Mouse (Mus musculus) midbrain, embryonic 12.5 days (tissue): ENCODE measurements around the gene Tmem178. TPM values are rescaled to one million over a fixed set of nuclear protein-coding genes. Genes with fewer than 3 reads are reported as not detected.
A peak's percentile ranks its signal among the peaks of the same experiment; 100 is the strongest.

Experiments
- ATAC-seq: fragments of 200-750 bp; cut with Nextera tagmentation; 2 replicates; pipeline ENCODE4 v1.8.0; 2017; ENCODE audit warnings: low read depth, moderate TSS enrichment, moderate library complexity; ENCODE audit not compliant: low FRiP score
- H3K27ac ChIP-seq: fragments of 300-500 bp; sonication (generic); replicated peaks from 2 replicates; pipeline ENCODE4 v1.5.1; 2016; ENCODE audit warnings: mild to moderate bottlenecking
- H3K27me3 ChIP-seq: fragments of 300-500 bp; sonication (generic); 2 replicates; pipeline ENCODE4 v1.6.1; 2016; ENCODE audit warnings: mild to moderate bottlenecking
- H3K36me3 ChIP-seq: fragments of 300-500 bp; sonication (generic); 2 replicates; pipeline ENCODE4 v1.6.1; 2016
- H3K4me1 ChIP-seq: fragments of 300-500 bp; sonication (generic); 2 replicates; pipeline ENCODE4 v1.6.1; 2016
- H3K4me2 ChIP-seq: fragments of 300-500 bp; sonication (generic); replicated peaks from 2 replicates; pipeline ENCODE4 v1.6.1; 2016; ENCODE audit warnings: mild to moderate bottlenecking, moderate library complexity
- H3K4me3 ChIP-seq: fragments of 300-500 bp; sonication (generic); 2 replicates; pipeline ENCODE4 v1.5.1; 2016; ENCODE audit warnings: mild to moderate bottlenecking
- H3K9ac ChIP-seq: fragments of 300-500 bp; sonication (generic); replicated peaks from 2 replicates; pipeline ENCODE4 v1.6.1; 2016; ENCODE audit warnings: mild to moderate bottlenecking, moderate library complexity
- H3K9me3 ChIP-seq: fragments of 300-500 bp; sonication (generic); 2 replicates; pipeline ENCODE4 v1.6.1; 2016; ENCODE audit warnings: mild to moderate bottlenecking
- WGBS: fragments of 180-500 bp; shearing (Covaris S2); methylation state at CpG from one replicate; pipeline ENCODE4 v1.1.7; 2016; 5-methylcytosine and 5-hydroxymethylcytosine counted together
- polyA plus RNA-seq: library from polyadenylated mRNA; unstranded; fragments of >200 nt; fragmentation: Nextera tagmentation; extraction: Ambion mirVana; gene quantifications from 2 replicates; pipeline ENCODE4 v1.2.1, GENCODE M21; 2016

The Tmem178 gene
- polyA plus RNA-seq, 1 experiment from 2014 or later, result 23.4 TPM

GRCm38 (mm10) chr17:81004454-81004853 lies 60.0 kb downstream of the Tmem178 start:
- no peak for ATAC-seq
- Histone ChIP-seq H3K9me3 (no peaks in the 10 kb centered on the region), H3K4me1 (peaks cover 3% of the 10 kb centered on the region; the same call in 1 of the 2 replicates), H3K4me2 (no peak overlapping the region), H3K9ac (no peak overlapping the region), H3K27me3 (no peaks in the 10 kb centered on the region), H3K27ac (no peak overlapping the region), H3K36me3 (no peaks in the 10 kb centered on the region), H3K4me3 (no peak overlapping the region)
- WGBS, result 84% methylated on average over 11 of the region's 11 CpGs

DNA sequence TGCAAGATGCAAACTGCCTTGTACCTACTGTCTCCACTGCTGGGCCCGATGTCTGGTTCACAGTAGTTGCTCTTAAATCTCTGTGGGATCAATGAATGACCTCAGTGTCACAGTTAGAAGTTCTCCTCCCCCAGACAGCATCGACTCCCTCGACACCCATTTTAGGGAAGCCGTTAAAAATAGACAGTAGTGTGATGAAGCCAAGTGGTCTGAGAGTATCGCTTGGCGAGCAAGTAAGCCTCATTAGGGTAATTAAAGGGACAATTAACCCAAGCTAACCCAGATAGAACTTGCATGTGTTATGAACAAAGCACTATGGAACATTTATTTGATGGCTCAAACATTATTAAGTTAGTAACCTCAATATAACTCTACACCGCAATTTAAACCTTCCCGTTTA lies 60.9 kb downstream of the Tmem178 start:
- Histone ChIP-seq H3K4me1 (peaks cover 3% of the 10 kb centered on the region; the same call in 1 of the 2 replicates), H3K4me3 (no peak overlapping the region), H3K9me3 (no peaks in the 10 kb centered on the region), H3K27ac (no peak overlapping the region), H3K36me3 (no peaks in the 10 kb centered on the region), H3K9ac (no peak overlapping the region), H3K27me3 (no peaks in the 10 kb centered on the region), H3K4me2 (no peak overlapping the region)
- WGBS, result 78% methylated on average over 8 of the region's 8 CpGs
- ATAC-seq, result no peak

DNA sequence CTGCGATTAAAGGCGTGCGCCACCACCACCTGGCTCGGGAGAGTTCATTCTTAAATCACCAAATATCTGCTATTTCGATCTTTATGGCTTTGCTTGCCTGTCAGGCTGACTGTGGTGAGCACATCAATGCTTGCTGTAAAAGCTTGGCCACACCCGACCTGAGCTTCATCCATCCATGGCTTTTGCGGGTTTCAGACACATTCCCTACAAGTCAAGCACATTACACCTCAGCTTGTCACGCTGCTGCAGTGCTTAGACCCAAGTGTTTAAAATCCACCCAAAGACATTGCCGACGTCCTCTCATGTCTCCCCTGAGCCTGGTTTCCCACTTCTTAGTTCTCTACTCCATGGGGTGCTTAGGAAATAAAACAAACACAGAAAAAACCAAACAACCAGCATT lies 64.7 kb downstream of the Tmem178 start:
- H3K4me3 ChIP-seq, result no peak overlapping the region
- H3K27me3 ChIP-seq, result 0 out of 2 replicates have a peak, but pooled peaks cover 3% of the 10 kb centered on the region
- 91% methylated on average over 10 of the region's 10 CpGs for WGBS
- no peak overlapping the region for H3K9ac ChIP-seq
- H3K4me2 ChIP-seq, result no peak overlapping the region
- H3K9me3 ChIP-seq, result no peaks in the 10 kb centered on the region
- no peak overlapping the region for H3K27ac ChIP-seq
- H3K36me3 ChIP-seq, result no peaks in the 10 kb centered on the region
- peaks cover 8% of the 10 kb centered on the region; the same call in 1 of the 2 replicates for H3K4me1 ChIP-seq
- no peak for ATAC-seq

- Histone ChIP-seq H3K4me3 (no peak overlapping the region), H3K36me3 (no peaks in the 10 kb centered on the region), H3K9ac (no peak overlapping the region), H3K4me1 (peaks cover 7% of the 10 kb centered on the region; the same call in 1 of the 2 replicates), H3K4me2 (no peak overlapping the region), H3K27me3 (0 out of 2 replicates have a peak, but pooled peaks cover 3% of the 10 kb centered on the region), H3K9me3 (no peaks in the 10 kb centered on the region), H3K27ac (no peak overlapping the region)
- WGBS, result 69% methylated on average over 3 of the region's 3 CpGs
- peak; percentile 66; the same call in 1 of the 2 replicates for ATAC-seq
Observed at GRCm38 (mm10) chr17:81010199-81010598, 65.8 kb downstream of the Tmem178 start.

- 79% methylated on average over 18 of the region's 18 CpGs for WGBS
- peak overlapping the region; percentile 25; the same call in 1 of the 2 replicates for H3K27ac ChIP-seq
Observed at GRCm38 (mm10) chr17:81010844-81011685, 66.6 kb downstream of the Tmem178 start.

GRCm38 (mm10) chr17:81015814-81016447 lies 71.5 kb downstream of the Tmem178 start:
- Histone ChIP-seq H3K36me3 (no peaks in the 10 kb centered on the region), H3K4me3 (no peak overlapping the region), H3K27me3 (0 out of 2 replicates have a peak, but pooled peaks cover 3% of the 10 kb centered on the region), H3K27ac (no peak overlapping the region), H3K4me1 (0 out of 2 replicates have a peak, but pooled peaks cover 4% of the 10 kb centered on the region), H3K4me2 (no peak overlapping the region), H3K9ac (no peak overlapping the region), H3K9me3 (no peaks in the 10 kb centered on the region)
- 51% methylated on average over 4 of the region's 4 CpGs for WGBS
- ATAC-seq, result no peak

More at GRCm38 (mm10) chr17:81010844-81011685, 66.6 kb downstream of the Tmem178 start:
- Histone ChIP-seq H3K27me3 (0 out of 2 replicates have a peak, but pooled peaks cover 3% of the 10 kb centered on the region), H3K9ac (no peak overlapping the region), H3K4me3 (no peak overlapping the region), H3K4me2 (no peak overlapping the region), H3K9me3 (no peaks in the 10 kb centered on the region), H3K4me1 (0 out of 2 replicates have a peak, but pooled peaks cover 5% of the 10 kb centered on the region), H3K36me3 (no peaks in the 10 kb centered on the region)
- no peak for ATAC-seq

DNA sequence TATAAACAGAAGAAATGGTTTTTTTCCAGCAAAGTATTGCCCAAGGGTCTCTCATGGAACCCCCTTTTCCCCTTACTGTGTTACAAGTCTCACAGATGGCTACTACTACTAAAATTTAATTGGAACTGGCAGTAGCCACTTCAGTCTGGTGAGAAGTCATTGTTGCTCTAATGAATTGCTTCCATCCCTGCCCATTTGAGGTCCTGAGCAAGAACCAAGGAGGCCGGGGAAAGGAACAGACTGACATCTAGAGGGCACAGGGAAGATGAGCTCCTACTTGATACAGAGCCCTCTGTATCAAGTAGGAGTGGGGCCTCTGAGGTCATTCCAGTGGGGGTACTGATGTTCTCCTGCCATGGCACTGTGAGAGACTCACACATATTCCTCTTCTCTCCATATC lies 72.7 kb downstream of the Tmem178 start:
- Histone ChIP-seq H3K4me3 (no peak overlapping the region), H3K27ac (no peak overlapping the region), H3K4me2 (no peak overlapping the region), H3K9ac (no peak overlapping the region), H3K4me1 (no peaks in the 10 kb centered on the region), H3K36me3 (no peaks in the 10 kb centered on the region), H3K9me3 (no peaks in the 10 kb centered on the region), H3K27me3 (0 out of 2 replicates have a peak, but pooled peaks cover under 1% of the 10 kb centered on the region)
- ATAC-seq, result no peak
- 50% methylated on average over 1 of the region's 1 CpGs for WGBS

GRCm38 (mm10) chr17:81027331-81027730 lies 82.9 kb downstream of the Tmem178 start:
- Histone ChIP-seq H3K36me3 (peaks cover 24% of the 10 kb centered on the region), H3K9ac (no peak overlapping the region), H3K4me3 (no peak overlapping the region), H3K27ac (no peak overlapping the region), H3K9me3 (no peaks in the 10 kb centered on the region), H3K4me1 (no peaks in the 10 kb centered on the region), H3K27me3 (no peaks in the 10 kb centered on the region), H3K4me2 (no peak overlapping the region)
- no peak for ATAC-seq
- WGBS, result 95% methylated on average over 6 of the region's 6 CpGs

DNA sequence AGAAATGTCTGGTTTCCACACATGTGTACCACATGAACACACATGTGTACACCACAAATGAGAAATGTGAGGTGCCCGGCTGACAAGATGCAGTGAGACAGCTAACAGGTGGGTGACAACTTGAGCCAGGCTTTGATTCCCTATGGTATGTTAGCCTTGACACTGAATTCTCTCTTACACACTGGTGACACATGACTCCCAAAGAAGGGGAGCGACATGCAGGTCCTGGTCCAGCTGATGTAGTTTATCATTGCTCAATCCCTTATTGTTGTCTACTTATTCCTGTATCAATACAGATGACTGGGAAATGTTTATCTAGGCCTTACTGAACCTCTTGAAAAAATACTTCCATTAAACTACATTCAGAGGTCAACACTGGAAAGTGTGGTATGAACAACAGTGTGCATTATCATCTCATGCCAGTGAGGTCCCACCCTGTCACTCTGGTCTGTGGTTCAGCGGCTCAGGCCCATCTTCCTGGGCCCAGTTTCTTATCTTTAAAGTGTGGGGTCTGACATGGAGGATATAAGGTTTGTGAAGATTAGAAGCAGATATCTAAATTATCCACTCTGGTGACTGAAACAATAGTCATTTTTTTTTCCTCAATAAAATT lies 87.5 kb downstream of the Tmem178 start:
- Histone ChIP-seq H3K4me1 (no peaks in the 10 kb centered on the region), H3K27ac (no peak overlapping the region), H3K27me3 (no peaks in the 10 kb centered on the region), H3K9me3 (no peaks in the 10 kb centered on the region), H3K4me2 (no peak overlapping the region), H3K36me3 (peaks cover 17% of the 10 kb centered on the region), H3K9ac (no peak overlapping the region), H3K4me3 (no peak overlapping the region)
- WGBS, result 97% methylated on average over 3 of the region's 3 CpGs
- no peak for ATAC-seq

DNA sequence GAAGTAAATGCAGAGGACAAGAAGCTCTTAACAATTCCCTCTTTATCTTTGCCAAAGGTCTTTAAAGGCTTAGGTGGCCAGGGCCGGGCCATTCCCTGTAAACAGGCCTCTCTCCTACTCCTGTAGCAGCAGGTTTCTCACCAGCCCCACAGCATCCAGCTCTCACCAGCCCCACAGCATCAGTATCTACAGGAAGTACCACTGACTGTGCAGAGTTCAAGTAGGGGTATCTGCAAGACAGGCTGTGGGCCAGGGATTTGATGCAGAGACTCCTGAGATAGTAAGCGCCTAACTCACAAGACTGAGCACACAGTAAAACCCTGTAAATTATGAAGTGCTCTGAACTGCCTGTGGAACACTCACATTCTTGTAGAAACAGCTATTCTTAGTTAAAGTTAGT lies 88.5 kb downstream of the Tmem178 start:
- Histone ChIP-seq H3K9me3 (no peaks in the 10 kb centered on the region), H3K36me3 (peaks cover 18% of the 10 kb centered on the region), H3K27me3 (no peaks in the 10 kb centered on the region), H3K27ac (no peak overlapping the region), H3K4me3 (no peak overlapping the region), H3K9ac (no peak overlapping the region), H3K4me2 (no peak overlapping the region), H3K4me1 (no peaks in the 10 kb centered on the region)
- 77% methylated on average over 2 of the region's 2 CpGs for WGBS
- no peak for ATAC-seq

- Histone ChIP-seq H3K27ac (no peak overlapping the region), H3K4me3 (no peak overlapping the region), H3K4me2 (no peak overlapping the region), H3K9me3 (no peaks in the 10 kb centered on the region), H3K36me3 (peaks cover 16% of the 10 kb centered on the region), H3K27me3 (no peaks in the 10 kb centered on the region), H3K4me1 (no peaks in the 10 kb centered on the region; the same call in 1 of the 2 replicates), H3K9ac (no peak overlapping the region)
- no peak for ATAC-seq
- WGBS, result 92% methylated on average over 5 of the region's 5 CpGs
Observed at GRCm38 (mm10) chr17:81035354-81035753, 90.9 kb downstream of the Tmem178 start.
